Mouse (Mus musculus) T-cell, adult 2 months (primary cell): ENCODE measurements around the gene Opcml.

ENCODE experiments used
- DNase-seq: peaks from one replicate; pipeline ENCODE4 v3.0.0; 2022; ENCODE audit warnings: low spot score

Gene Opcml

DNA sequence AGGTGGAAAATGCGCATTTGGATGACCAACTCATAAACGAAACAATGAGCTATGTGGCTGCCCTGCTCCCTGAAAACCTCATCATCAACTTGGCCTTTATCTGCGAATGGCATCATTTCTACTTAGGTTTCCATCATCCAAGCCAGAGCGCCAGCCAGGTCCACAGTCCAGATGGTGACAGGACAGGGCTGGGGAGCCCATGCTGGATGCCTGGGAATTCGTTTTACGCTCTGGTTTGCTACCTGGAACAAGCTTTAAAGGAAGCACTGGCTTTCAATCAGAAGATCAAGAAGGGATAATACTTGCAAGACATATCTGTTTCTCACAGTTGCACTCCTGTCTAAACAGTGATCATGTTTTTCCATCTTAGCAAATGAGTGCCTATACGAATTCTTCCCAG lies 366.5 kb downstream of the Opcml start:
- DNase-seq = no peak

DNA sequence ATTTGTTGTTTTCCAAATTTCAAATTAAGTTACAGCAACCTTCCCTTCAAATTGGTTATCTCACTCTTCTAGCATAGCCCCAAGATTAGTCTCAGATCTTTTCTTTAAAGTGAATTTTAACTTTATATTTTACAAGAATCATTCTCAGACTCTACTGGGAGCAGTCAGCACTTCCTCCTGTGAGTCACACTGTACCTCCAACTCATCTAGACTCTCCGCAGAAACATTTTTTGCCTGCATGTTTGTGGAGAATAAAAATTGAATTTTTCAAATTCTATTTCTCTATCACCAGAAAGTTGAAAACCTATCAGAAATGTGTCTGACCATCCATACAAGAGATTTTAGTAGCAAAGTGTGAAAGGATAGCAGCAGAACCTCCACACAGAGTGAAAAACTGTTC lies 370.4 kb downstream of the Opcml start:
- no peak for DNase-seq

DNA sequence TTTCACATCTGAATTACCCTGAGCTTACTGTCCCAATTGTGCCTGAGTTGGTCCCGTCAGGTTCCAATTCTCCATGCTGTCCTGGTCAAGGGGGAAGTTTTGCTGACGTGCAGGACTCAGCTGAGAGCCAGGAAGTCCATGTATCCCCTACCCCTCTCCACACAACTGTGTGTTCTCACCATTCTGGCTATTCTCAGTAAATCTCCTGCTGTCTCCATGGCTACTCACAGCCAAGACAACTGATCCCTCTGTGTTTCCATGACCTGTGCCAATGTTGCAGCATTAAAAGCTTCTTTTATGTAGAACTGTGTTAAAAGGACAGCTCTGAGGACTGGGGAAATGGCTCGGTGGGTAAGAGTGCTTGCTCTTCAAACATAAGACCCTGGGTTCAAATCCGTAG lies 373.4 kb downstream of the Opcml start:
- DNase-seq = no peak

DNA sequence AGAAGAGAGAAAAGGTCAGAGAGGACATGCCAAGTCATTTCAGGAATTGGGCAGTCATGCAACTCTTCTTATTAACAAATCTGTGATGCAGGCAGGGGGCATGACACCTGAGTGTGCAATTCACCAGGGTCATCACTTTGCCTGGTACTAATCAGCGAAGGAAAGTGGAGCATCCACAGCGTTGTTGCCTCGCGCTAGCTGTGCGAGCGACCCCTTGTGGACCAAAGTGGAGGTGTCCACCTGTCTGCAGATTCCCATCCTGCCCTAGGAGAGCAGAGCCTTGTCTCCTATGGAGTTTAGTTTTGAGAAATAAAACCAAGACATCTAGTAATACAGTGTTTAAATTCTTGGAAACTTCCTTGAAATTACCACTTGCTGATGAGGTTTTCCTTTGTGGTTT lies 381.3 kb downstream of the Opcml start:
- DNase-seq = no peak

DNA sequence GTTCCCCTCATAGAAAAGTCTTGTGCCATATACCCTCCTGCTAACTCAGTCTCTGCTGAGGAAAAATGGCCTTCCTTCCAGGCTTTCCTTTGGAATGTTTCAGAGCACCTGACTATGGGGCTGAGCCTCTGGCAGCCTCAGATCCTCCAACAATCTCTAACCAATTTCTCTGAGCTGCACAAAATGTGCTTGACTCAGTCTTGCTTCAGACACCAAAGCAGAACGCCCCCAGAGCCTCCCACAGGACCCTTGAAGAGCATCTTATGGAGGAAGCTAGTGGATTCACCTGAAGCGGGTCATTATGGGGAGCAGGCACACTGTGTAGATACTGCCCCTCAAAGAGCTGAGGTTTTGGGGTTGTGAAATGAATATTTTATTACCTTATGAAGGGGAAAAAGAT lies 386.5 kb downstream of the Opcml start:
- no peak for DNase-seq

DNA sequence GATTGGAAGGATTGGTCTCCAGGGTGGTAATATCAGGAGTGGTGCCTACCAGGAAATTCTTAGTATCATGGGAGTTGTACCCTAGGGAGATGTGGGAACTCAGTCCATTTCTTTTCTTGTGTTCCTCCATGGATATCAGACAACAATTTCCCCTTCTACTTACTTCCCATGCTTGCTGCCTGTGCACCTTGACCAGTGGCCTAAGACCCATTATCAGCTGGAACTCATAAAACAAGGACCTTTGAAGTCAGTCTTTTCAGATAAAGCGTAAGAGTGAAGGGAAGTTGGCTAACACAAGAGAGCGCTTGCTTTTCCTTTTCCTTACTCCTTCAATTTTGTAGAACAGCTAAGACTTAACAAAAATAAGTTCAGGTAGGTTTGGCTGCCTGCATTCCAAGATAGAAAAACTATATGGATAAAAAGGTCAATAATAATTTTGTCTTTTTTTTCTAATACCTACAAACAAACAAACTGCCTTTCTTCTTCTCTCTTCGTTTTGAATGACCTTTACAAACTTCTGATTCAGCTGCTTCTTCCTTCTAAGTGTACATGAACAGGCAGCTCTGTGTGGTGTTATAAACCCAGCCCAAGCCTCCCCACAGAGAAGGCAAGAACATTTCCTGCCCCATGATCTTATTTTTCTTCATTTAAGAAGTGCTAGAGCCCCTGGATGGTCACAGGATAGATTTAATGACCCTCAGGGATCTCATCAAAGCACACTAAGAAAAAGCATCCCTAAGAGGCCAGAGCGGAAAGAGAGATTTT lies 387.7 kb downstream of the Opcml start:
- DNase-seq = no peak

DNA sequence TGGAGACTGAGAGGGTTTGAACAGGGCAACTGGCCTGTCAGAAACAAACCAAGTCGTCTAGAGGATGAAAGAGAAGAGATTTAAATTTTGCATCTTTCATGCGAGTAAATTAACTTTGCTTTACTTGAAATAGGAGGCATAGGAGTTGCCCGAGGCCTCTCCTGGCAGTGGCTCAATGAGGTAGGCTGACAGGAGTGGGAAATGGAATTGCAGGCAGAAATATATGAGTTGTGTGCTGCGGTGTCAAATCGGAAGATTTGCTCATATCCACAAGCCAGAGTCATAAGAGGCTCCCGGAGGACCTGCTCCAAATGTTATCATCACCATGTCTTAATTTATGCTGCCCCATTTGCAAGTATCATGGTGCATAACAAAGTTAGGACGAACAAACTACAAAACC lies 391.3 kb downstream of the Opcml start:
- no peak for DNase-seq

DNA sequence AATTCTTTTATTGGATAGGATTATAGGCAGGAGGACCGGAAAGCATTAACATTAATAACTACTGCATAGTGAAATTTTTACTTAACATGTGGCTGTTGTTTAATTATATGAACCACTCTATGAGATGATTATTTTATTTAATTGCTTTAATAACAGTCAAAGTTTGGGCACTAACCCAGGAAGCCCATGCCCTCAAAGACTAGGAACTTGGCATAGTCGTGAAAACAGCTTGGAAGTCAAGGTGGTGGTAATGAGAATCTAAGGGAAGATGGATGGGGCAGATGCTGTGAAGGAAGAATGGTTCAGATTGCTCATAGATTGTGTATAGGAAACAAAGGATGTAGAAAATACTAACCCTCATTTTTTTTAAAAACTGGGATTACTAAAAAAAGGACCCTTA lies 399.7 kb downstream of the Opcml start:
- DNase-seq = no peak

DNA sequence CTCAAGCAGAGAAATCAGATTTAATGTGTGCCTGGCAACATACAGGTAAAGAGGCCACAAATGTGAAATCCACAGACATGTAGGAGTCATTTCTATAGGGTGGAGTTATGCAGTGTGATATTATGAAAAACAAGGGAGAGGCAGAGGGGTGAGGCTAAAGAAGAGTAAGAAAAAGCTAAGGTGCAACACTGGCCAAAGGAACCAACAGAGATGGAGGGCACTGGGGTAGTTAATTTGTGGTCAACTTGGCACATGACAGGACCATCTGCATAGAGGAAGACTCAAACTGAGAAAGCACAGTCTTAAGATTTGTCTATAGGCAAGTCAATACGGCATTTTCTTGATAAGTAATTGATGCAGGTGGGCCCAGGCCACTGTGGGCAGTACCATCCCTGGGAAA lies 400.2 kb downstream of the Opcml start:
- no peak for DNase-seq

DNA sequence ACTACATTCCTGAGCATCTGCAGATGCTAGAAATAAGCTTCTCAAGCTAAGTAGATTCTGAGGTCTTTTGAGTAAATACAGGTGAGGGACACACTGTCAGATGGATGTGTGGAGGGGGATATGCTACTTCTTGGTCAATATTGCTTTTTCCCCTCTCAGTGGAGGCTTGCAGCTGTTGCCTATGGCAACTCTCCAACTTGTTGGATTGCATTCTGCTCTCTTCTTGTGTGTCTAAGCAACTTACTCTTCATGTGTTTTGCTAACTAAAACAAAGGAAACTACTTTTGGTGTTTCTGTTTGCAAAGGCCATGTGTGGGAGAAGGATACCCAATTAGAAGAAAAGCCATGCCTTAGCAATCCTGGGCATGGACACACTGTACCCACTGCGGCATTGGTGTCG lies 406.0 kb downstream of the Opcml start:
- no peak for DNase-seq

DNA sequence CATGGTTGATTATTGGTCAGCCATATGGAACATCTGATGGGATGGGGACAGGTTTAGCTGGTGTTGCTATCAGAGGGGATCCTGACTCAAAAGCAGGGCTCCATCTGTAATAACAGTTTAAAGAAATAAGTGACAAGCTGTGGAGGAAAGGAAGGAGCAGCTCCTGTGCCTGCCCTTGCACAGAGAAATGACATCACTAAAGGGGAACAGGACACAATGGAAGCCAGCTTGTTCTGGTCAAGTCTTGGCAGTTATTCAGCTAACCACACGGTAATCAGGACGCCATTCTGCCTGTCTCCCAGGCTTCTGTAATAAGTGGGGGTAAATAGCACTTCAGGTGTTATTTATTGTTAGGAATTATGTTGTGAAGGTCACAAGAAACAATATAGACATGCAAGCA lies 406.5 kb downstream of the Opcml start:
- no peak for DNase-seq

DNA sequence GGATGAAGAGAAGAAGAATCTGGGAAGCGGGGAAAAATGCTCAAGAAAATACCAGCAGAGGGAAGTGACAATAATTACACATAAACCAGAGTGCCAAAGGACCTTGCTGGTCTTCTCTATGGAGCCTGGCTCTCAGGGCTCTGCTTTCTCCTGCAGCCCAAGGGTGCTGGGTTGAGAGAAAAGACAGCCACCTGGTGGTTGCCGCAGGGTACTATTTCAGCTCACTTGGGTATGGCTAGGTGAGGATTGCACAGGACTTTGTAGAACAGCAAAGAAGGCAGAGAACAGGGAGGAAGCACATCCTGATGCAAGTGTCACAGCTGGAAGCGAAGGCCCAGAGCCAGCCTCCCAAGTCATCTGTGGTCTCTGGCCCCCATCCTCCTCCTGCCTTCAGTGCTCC lies 407.1 kb downstream of the Opcml start:
- no peak for DNase-seq

DNA sequence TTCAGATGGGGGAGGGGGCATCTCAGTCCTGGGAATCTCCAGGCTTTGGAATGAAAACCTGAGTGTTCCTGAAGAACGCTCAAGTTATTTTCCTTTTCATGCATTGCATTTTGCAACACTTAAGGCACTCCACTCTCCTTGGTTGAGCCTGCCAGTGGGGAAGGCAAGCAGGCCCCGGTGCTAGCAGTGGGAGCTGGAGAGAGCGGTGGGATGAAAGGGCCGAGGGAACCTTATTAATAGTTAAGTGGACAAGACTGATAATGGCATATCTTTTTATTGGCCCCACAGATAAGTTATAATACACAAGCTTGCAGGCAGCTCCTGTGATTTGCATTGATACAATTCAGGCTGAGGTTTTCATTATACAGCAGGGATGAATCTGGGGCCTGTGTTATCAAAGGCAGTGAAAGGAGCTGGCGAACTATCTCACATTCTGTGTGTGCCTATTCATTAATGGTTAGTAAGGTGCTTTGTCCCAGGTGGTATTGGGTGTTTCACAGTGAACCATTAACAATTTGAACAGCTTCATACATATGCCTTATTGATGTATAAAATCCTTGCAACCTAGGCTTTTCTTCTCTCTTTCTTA lies 407.6 kb downstream of the Opcml start:
- no peak for DNase-seq

DNA sequence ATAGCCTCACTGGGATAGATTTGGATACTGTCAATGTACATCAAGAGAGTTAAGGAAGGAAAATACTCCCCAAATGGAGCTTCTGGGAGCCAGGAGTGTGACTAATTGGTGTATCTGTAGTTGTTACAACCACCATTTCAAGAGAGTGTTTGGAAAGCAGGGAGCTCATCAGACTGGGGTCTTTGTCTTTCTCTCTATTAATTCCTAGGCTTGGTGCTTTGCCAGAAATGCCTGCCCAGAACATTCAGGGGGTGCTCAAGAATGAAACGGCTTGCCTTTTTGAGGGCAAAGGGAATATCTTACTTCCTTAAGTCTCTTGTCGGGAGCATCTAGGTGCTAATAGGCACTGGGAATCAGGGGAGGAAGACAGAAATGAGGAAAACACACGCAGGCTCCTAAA lies 416.9 kb downstream of the Opcml start:
- DNase-seq = no peak

DNA sequence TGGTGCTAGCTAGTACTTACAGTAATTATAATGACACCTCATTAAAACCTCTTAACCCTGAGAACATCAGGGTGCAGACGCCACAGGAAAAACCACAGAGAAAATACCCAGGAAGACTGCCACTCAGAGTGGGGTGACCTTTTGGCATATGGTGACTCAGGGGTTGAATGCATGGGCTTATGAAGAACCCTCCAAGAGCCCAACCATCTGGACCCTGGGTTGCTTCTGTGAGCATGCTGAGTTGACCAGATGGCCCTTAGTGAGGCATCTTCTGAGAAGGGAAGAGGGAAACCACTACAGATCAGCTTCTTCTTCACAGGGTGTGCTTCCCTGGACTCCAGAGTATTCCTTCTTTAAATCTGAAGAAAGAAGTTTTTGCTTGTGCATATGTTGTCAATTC lies 418.1 kb downstream of the Opcml start:
- DNase-seq = no peak

DNA sequence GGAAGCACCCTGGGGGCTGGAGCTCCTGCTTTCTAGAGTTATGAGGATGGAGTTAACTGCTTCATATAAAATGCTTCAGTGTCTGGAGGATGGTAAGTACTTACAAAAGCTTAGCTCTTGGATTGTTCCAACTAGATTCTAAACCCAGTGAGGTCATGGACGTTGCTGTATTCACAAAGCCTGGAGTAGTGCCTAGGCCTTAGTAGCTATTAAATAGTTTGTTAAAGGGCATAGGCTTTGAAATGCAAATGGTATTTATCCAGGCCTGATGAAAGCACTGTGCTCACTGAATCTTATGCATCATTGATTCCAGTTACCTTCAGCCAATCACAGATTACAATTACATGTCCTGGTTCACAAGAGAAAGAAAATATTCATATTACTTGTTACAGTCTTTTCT lies 421.3 kb downstream of the Opcml start:
- DNase-seq = no peak

DNA sequence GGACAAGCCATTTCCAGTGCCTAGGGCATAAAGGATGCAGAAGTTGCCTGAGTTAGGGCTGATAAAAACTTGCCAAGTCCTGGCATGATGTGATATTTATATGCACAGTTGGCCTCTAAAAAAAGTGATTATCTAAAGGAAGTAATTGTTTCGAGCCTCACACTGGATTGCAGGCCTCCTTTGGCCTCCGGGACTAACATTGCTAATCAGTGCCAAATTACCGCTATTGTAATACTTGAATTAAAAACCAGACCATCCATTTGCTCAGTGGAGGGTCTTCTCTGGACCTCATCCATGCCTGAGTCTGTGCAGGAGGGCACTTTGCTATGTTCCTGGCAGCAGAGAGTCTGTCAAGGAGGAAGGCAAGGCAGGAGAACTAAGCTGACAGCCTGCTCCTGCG lies 423.3 kb downstream of the Opcml start:
- DNase-seq = no peak

DNA sequence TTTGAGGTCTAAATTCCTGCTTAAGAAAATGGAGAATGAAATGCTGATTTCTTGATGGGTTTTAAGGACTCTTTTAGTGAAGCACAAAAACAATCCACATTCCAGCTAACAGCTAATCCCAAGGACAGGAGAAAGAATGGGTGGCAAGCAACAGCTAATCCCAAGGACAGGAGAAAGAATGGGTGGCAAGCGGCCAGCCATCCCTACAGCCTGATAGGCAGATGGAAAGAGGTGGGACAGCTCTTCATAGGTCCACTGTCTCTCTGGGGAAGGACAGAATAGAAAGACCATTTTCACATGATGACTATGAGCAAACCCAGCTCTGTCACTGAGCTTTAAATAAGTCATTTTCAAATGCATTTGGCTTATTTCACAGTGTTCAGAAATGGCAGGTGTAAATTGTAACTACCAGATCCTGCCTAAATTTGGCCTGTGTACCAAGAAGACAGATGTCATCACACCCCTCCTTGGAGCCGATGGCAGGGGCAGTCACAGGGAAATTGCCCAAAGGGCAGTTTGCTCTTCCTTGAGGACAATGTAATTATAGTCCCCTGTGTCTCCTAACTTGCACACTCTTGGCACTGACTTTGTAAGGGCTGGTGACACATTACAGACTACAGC lies 427.6 kb downstream of the Opcml start:
- DNase-seq = no peak

DNA sequence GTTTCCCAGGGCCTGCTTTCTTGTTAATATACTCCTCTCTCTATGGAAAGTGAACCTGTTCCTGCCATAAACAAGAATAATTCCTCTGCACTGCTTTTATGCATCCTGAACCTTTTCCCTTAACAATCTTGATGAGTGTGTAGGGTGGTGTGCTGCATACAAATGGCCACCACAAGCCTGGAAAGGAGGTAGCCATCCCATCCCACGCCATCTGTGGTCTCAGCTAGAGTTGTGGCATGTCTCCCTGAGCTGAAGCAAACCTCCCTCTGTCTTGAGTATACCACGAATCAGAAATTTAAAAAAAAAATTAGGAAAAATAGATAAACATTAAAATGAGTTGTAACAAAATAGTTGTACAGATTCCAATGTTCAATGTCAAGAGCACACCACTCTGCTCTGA lies 432.2 kb downstream of the Opcml start:
- DNase-seq = no peak

DNA sequence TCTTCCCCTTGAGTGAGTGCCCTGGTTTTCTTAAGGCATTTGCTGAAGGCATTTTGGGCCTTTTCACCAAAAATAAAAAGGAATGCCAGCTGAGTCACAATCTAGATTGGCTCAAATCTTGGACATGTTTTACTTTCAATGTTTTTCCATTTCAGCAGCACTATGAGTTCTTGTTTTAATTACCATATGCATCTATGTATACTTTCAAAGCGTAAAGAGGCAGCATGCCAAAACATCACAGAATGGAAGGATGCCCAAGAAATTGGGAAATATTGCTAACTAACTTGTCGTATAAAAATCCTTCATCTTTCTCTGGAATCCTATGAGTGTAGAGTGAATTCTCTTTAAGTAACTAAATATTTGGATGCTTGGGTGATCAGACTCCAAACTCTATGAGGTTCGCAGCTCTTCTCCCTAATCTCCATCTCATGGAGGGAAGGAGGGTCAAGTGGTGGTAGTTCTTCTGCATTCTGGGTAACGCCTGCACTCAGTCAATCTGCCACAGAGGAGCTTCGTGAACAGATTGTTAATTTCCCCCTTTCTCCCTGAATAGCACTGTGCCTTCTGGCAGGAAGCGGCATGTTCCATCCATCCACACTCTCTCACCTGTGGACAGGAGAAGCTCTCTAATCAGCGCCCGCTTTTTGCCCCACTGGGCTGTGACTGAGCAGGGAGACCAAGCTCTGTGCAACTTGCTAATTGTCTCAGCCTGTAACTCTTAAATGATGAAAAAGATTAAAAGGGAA lies 435.4 kb downstream of the Opcml start:
- DNase-seq = no peak

DNA sequence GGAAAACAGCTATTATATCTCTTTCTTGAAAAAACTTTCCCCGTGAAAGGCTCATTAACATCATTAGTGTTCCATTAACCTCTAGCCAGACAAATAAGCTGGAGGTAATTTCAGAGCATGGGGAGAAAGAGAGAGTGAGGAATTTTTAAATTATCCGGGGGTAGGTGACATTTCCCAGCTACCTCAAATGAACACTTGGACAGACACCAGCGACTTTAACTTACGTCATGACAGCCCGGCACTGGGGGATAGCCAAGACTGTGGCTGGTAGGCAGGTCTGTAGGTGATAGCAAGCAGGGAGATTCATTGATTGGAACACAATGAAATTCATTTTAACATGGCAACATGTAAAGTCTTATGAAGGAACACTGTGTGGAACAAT lies 436.0 kb downstream of the Opcml start:
- no peak for DNase-seq

DNA sequence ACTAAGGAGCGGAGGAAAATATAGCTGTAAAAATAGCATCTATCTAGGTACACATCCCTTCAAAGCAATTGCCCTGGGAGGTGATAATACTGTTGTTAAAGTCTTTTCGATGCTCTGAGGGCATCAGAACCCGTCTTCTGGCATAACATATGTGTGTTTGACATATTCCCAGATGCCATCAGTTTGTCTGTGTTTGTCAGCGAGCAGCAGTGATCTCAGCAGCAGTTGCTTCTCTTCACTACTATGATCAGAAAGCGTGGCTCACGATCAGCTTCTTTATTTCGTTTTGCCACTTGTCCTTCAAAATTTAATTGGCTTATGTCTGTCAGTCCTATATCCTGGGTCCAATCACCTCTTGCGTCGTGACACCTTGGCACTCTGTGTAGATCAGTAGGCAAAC lies 447.9 kb downstream of the Opcml start:
- no peak for DNase-seq
